Mouse (Mus musculus) 416B (cell line): ENCODE results near the gene Apol9b.

Experiments used
- DNase-seq: peaks from one replicate; pipeline ENCODE4 v3.0.0; 2011; ENCODE audit warnings: low read depth

Gene Apol9b

GRCm38 (mm10) chr15:77746326-77746725, 17.5 kb downstream of the Apol9b start:
- no peak for DNase-seq

- no peak for DNase-seq
These were observed 19.6 kb downstream of the Apol9b start for GRCm38 (mm10) chr15:77748414-77748813.

GRCm38 (mm10) chr15:77749717-77750116, 20.9 kb downstream of the Apol9b start:
- no peak for DNase-seq

- peak; percentile 76 for DNase-seq
These were observed 21.6 kb downstream of the Apol9b start for GRCm38 (mm10) chr15:77750461-77750860.

- no peak for DNase-seq
These were observed 23.6 kb downstream of the Apol9b start for GRCm38 (mm10) chr15:77752443-77752842.

- no peak for DNase-seq
These were observed 26.3 kb downstream of the Apol9b start for GRCm38 (mm10) chr15:77755132-77755531.

GRCm38 (mm10) chr15:77756081-77756480, 27.2 kb downstream of the Apol9b start:
- no peak for DNase-seq

GRCm38 (mm10) chr15:77756848-77757247, 28.0 kb downstream of the Apol9b start, which contains the start of gene Apol8:
Apol8 (minus strand) TSS chr15:77757003.
- peak; percentile 77 for DNase-seq

- peak; percentile 59 for DNase-seq
These were observed 28.9 kb downstream of the Apol9b start for GRCm38 (mm10) chr15:77757586-77758226.

- no peak for DNase-seq
These were observed 31.2 kb downstream of the Apol9b start for GRCm38 (mm10) chr15:77760037-77760436.

- no peak for DNase-seq
These were observed 32.2 kb downstream of the Apol9b start for GRCm38 (mm10) chr15:77761083-77761482.

- DNase-seq, result peak; percentile 54
These were observed 32.9 kb downstream of the Apol9b start for GRCm38 (mm10) chr15:77761561-77762380.

- no peak for DNase-seq
These were observed 34.2 kb downstream of the Apol9b start for GRCm38 (mm10) chr15:77763050-77763449.

- DNase-seq, result no peak
These were observed 34.9 kb downstream of the Apol9b start for GRCm38 (mm10) chr15:77763702-77764101.

GRCm38 (mm10) chr15:77764391-77765006, 35.7 kb downstream of the Apol9b start:
- DNase-seq, result no peak

- DNase-seq, result no peak
These were observed 36.8 kb downstream of the Apol9b start for GRCm38 (mm10) chr15:77765484-77766093.

- DNase-seq, result no peak
These were observed 38.1 kb downstream of the Apol9b start for GRCm38 (mm10) chr15:77766981-77767380.

GRCm38 (mm10) chr15:77770341-77770740, 41.5 kb downstream of the Apol9b start:
- DNase-seq, result no peak

GRCm38 (mm10) chr15:77770942-77771341, 42.1 kb downstream of the Apol9b start:
- DNase-seq, result no peak

- DNase-seq, result no peak
These were observed 44.5 kb downstream of the Apol9b start for GRCm38 (mm10) chr15:77773099-77773915.

GRCm38 (mm10) chr15:77774303-77774702, 45.5 kb downstream of the Apol9b start:
- DNase-seq, result no peak
